In genomic region chr10:43693974-43694373, GRCm38 (mm10) we compare ENCODE assay signal across 13 mouse cellular contexts.
A peak's percentile ranks its signal among the peaks of the same experiment; 100 is the strongest.
DNase-seq lines count a peak whose midpoint lies in the region; ATAC-seq and TF ChIP-seq lines count a peak whose summit lies in the region.
"Had no signal": no experiment of that assay in that cellular context is flagged by ENCODE, and none has a peak within 500 bp of the region (broad histone marks: within the 10 kb centered on the region; RNA-seq: fewer than 3 reads in every experiment).

No protein-coding gene starts in this region.

- no peak overlapping the region for H3K4me2 ChIP-seq in heart, embryonic 13.5 days
- no peak overlapping the region for H3K4me2 ChIP-seq in kidney, embryonic 14.5 days (replicated peaks; ENCODE audit: low read depth, low read length)
- H3K4me2 ChIP-seq: limb, embryonic 12.5 days had no signal

- H3K9me3 ChIP-seq in heart, embryonic 13.5 days: no peaks in the 10 kb centered on the region
- H3K9me3 ChIP-seq in kidney, embryonic 14.5 days (ENCODE audit: control insufficient read depth, low read length): no peaks in the 10 kb centered on the region
- H3K9me3 ChIP-seq: limb, embryonic 12.5 days had no signal

- peaks cover 44% of the 10 kb centered on the region for H3K4me1 ChIP-seq in heart, embryonic 13.5 days
- peaks cover 28% of the 10 kb centered on the region for H3K4me1 ChIP-seq in kidney, embryonic 14.5 days (ENCODE audit: control insufficient read depth, insufficient read depth, low read length)
- H3K4me1 ChIP-seq in small intestine, adult 2 months (ENCODE audit: control insufficient read depth, insufficient read depth, insufficient read length, low read length): peaks cover 25% of the 10 kb centered on the region

- no peaks in the 10 kb centered on the region for H3K27me3 ChIP-seq in heart, embryonic 13.5 days (replicated peaks)
- no peaks in the 10 kb centered on the region for H3K27me3 ChIP-seq in Patski
- H3K27me3 ChIP-seq in kidney, embryonic 14.5 days (ENCODE audit: control insufficient read depth, insufficient read depth, low read length): no peaks in the 10 kb centered on the region
- H3K27me3 ChIP-seq in small intestine, adult 2 months (ENCODE audit: control insufficient read depth, insufficient read depth, low read length): no peaks in the 10 kb centered on the region
- H3K27me3 ChIP-seq: limb, embryonic 12.5 days had no signal

- TF ChIP-seq CTCF in Patski (IDR thresholded peaks at IDR 0.05): no peak
- no peak for TF ChIP-seq CTCF in small intestine, adult 2 months (IDR thresholded peaks at IDR 0.05; ENCODE audit: extremely low read depth, insufficient read length, insufficient replicate concordance, low read depth, low read length)

- DNase-seq in heart, adult 11 months: no peak
- DNase-seq in Patski (ENCODE audit: low read depth, low spot score): peak; percentile 81
- no peak for DNase-seq in cerebellum, adult 18-20 months
- DNase-seq: adrenal gland, postnatal 10 days; spleen, adult 18-20 months; thymus, adult 2 months had no signal

- 0 out of 2 replicates have a peak overlapping the region, but pooled peaks have one; percentile 36 for H3K27ac ChIP-seq in heart, embryonic 13.5 days (replicated peaks)
- peak overlapping the region; percentile 56; the same call in 1 of the 2 replicates for H3K27ac ChIP-seq in kidney, embryonic 14.5 days (ENCODE audit: low read depth, low read length)
- 0 out of 2 replicates have a peak overlapping the region, but pooled peaks have one; percentile 30 for H3K27ac ChIP-seq in small intestine, adult 2 months (ENCODE audit: insufficient read depth, low read depth, low read length)
- H3K27ac ChIP-seq: hindbrain, postnatal 0 days; limb, embryonic 12.5 days had no signal

- no peaks in the 10 kb centered on the region for H3K36me3 ChIP-seq in heart, embryonic 13.5 days
- no peaks in the 10 kb centered on the region for H3K36me3 ChIP-seq in kidney, embryonic 14.5 days (ENCODE audit: control insufficient read depth, insufficient read depth, low read length)
- H3K36me3 ChIP-seq in small intestine, adult 2 months (ENCODE audit: control insufficient read depth, insufficient read depth, low read length): no peaks in the 10 kb centered on the region
- H3K36me3 ChIP-seq: limb, embryonic 12.5 days had no signal

- no peak overlapping the region for H3K4me3 ChIP-seq in heart, embryonic 13.5 days
- no peak overlapping the region for H3K4me3 ChIP-seq in kidney, embryonic 14.5 days (ENCODE audit: low read length)
- no peak overlapping the region for H3K4me3 ChIP-seq in small intestine, adult 2 months (ENCODE audit: low read depth, low read length)
- H3K4me3 ChIP-seq: limb, embryonic 12.5 days; megakaryocyte, embryonic 14.5 days had no signal

- no peak for ATAC-seq in heart, embryonic 13.5 days (ENCODE audit: extremely low read depth, insufficient number of reproducible peaks, low FRiP score, low TSS enrichment)
- ATAC-seq in Patski: peak; percentile 28
- ATAC-seq in kidney, embryonic 14.5 days (ENCODE audit: low FRiP score, low TSS enrichment): no peak
- no peak for ATAC-seq in cerebellum, adult (ENCODE audit: insufficient number of reproducible peaks, low FRiP score, low TSS enrichment)
- ATAC-seq: hindbrain, postnatal 0 days had no signal

- TF ChIP-seq POLR2A in small intestine, adult 2 months (IDR thresholded peaks at IDR 0.05; ENCODE audit: low read depth, low read length): no peak

- H3K9ac ChIP-seq in heart, embryonic 13.5 days: no peak overlapping the region
- H3K9ac ChIP-seq in kidney, embryonic 14.5 days (ENCODE audit: low read depth, low read length): no peak overlapping the region
- H3K9ac ChIP-seq: limb, embryonic 12.5 days had no signal

- CTCF ChIA-PET in Patski (lab: Charles Lee): interaction anchor here (1.2 to 1.5 kb wide), 3 partner anchors 58 to 119 kb away, joined by 4 to 6 read pairs (median 5); no protein-coding TSS in a partner anchor

- 32% methylated on average over 5 of the region's 5 CpGs for WGBS in heart, embryonic 13.5 days
- WGBS in kidney, embryonic 14.5 days: 50% methylated on average over 5 of the region's 5 CpGs
- 28% methylated on average over 5 of the region's 5 CpGs for WGBS in small intestine, adult 2 months

- in situ Hi-C loops in Patski (cut with MboI; ENCODE audit: low pct_unique_long_range_greater_than_20kb): loop anchor here (5.0 kb wide), 2 partner anchors 57 to 112 kb away; no protein-coding TSS in a partner anchor

- POLR2A ChIA-PET in Patski (lab: Charles Lee): interaction anchor here (1.4 to 1.7 kb wide), 2 partner anchors 114 to 115 kb away, joined by 4 to 6 read pairs; no protein-coding TSS in a partner anchor
